Mouse (Mus musculus) frontal cortex, postnatal 14 days (tissue): ENCODE measurements around the gene E4f1.

ENCODE experiments used
- DNase-seq, 2 experiments: peaks; one replicate each; pipeline ENCODE4 v3.0.0; 2022; ENCODE audit warnings: low spot score in 2 of 2

E4f1 gene

DNA sequence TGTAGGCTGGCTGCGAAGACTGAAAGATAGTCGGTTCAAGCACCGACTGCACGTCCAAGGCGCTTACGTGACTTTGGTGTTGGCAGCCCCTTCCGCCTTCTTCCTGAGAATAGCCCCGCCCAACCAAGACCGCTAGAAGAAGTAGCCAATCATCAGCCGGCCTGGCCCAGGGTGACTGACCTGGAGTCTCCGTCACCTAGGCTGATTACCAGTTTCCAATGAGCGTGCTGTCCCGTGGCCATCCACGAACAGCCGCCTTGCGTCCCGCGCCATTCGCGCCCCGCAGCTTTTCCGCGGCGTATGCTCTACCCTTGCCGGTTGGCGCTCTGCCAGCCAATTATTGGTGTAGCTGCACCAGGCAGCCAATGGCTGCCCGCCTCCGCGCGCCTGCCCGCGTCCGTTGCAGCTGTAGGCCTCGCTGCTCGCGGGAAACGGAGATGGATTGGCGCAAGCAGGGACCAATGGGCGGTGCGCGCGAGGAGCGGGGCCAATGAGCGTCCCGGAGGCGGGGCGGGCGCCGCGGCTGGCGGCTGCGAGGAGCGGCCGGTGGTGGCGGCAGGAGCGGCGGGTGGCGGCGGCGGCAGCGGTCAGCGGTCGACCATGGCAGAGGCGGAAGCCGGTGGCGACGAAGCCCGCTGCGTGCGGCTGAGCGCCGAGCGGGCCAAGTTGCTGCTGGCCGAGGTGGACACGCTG, at the start of gene E4f1, which contains the start of gene Pgp:
TSS of gene E4f1 (minus strand) at position 404 of the 693 bp plus-strand sequence.
TSS of gene Pgp (plus strand) at position 483 of the 693 bp plus-strand sequence.
- peak; percentile 98 to 99 for DNase-seq

- DNase-seq = no peak
Measured at GRCm38 (mm10) chr17:24514270-24515257, 44.5 kb upstream of the E4f1 start.

DNA sequence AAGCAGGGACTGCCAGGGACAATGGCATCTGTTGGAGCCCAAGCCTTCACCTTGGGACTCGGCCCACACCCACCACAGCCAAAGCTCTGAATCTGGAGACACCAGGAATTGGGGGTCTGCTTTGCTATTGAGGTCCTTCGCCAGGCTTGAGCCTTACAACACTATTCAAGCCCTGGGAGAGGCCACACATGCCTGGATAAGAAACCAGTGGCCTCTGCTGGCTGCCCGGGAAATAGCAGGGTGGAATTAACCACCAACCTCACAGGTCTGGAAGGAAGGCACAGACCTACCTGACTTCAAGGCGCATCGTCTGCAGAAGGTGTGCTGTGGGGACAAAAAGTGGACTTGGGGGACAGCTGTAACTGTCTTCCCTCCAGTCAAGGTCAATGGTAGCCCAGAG, 43.5 kb upstream of the E4f1 start:
- DNase-seq = peak in 1 of 2 experiments; percentile 78

GRCm38 (mm10) chr17:24507806-24508460, 37.8 kb upstream of the E4f1 start:
- DNase-seq = no peak

- DNase-seq = no peak
Measured at GRCm38 (mm10) chr17:24507129-24507664, 37.1 kb upstream of the E4f1 start.

DNA sequence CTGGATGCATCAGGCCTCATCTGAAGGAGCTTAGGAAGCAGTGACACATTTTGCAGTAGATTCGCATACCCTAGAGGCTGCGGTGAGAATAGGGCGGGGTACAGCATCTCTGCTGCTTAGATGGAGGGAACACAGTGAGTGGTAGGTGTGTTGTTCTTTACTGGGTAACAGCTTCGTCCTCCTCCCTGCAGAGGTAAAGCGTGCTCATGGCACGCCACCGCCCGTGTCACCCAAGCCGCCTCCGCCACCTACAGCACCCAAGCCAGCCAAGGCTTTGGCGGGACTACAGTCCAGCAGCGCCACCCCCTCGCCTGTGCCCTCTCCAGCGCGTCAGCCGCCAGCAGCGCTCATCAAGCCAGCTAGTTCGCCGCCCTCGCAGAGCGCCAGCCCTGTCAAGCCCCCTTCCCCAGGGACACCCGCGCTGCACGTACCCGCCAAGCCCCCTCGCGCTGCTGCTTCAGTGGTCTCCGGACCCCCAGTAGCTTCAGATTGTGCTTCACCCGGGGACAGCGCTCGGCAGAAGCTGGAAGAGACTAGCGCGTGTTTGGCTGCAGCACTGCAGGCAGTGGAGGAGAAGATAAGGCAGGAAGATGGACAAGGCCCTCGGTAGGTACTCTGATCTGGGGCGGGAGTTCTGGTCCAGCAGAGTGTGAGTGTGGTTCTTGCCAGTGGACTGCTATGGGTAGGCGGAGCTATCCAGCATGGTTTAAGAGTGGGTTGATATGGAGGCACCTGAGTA, 36.4 kb upstream of the E4f1 start:
- DNase-seq = no peak

GRCm38 (mm10) chr17:24505286-24505955, 35.3 kb upstream of the E4f1 start:
- no peak for DNase-seq

DNA sequence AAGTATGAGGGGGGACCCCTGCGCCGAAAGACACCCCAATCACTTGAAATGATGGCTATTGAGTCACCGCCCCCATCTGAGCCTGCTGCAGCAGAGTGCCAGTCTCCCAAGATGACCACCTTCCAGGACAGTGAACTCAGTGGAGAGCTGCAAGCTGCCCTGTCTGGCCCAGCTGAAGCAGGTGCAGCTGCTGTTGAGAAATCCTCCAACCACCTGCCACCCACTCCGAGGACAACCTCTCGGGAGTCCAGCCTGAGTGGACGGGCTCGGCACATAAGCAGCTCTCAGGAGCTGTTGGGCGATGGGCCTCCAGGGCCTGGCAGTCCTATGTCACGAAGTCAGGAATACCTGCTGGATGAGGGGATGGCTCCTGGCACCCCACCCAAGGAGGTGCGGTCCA, 34.0 kb upstream of the E4f1 start:
- DNase-seq = no peak

- DNase-seq = no peak
Measured at GRCm38 (mm10) chr17:24502208-24502607, 32.1 kb upstream of the E4f1 start.

GRCm38 (mm10) chr17:24496026-24496425, 25.9 kb upstream of the E4f1 start:
- peak in 1 of 2 experiments; percentile 5 for DNase-seq

DNA sequence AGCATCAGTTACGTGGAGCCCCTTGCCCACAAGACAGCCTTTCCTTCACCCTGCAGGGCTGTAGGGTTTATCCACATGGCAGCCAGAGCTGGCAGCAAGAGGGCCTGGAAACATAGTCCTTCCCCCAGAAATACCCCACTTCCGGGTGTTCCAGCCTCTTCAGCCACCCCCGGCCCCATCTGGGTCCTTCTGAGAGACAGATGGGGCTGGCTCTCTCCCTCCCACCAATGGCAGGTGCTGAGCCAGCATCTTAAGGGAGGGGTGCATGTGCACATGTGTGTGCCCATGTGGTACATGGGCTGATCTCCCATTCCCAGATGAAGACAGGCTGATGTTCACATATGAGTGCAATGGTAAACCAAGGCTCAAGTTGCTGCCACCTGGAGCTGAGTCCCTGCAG, 25.3 kb upstream of the E4f1 start:
- peak in 1 of 2 experiments; percentile 46 for DNase-seq

DNA sequence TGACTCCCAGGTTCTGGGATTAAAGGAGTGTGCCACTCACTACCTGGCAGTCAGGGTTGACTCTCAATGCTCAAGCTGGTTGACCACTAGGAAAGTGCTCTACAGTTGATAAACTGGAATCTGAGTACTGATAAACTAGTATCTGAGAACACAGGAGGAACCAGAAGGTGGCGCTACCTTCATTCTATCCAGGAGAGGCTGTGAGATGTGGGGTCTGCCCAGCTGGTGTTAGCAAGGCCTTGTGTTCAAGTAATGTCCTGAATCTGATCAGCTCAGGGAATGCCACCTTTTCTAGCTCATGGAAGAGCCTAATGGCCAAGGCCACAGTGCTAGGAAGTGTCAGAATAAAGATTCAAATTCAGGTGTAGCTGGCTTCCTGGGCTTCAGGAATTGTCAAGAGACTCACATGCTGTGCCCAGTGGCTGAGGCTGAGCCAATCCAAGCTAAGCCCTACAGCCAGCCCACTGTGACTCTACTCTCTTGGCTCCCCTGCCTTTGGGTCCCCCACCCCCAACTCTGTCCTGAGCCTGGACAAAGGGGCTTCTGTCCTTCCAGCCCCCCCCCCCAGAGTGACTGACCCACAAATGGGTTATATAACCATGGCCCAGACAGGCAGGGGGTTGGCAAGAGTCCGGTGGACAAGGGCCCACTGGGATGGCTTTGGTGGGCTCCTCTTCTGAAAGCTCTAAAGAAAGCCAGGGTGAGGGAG, 24.7 kb upstream of the E4f1 start:
- DNase-seq = peak in 1 of 2 experiments; percentile 58

DNA sequence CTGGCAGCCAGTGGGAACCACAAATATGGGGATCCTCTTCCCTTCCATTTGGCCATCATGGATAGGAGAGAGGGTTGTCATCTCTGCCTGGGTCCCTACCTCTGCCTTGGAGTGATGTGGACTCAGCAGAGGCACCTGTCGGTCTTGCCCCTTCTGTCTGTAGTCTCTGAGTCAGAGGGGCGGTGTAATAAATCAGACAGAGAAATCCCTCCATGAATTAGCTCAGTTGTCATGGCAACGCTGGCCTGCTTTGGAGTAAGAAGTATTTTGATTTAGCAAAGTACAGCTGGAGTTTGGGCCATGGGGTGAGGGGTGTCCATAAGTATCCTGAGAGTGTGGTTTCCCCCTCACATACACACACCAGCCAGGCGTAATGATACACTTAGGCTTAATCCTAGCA, 20.3 kb upstream of the E4f1 start:
- no peak for DNase-seq

GRCm38 (mm10) chr17:24489265-24490030, 19.3 kb upstream of the E4f1 start:
- DNase-seq = no peak

- DNase-seq = no peak
Measured at GRCm38 (mm10) chr17:24488662-24489264, 18.6 kb upstream of the E4f1 start.

DNA sequence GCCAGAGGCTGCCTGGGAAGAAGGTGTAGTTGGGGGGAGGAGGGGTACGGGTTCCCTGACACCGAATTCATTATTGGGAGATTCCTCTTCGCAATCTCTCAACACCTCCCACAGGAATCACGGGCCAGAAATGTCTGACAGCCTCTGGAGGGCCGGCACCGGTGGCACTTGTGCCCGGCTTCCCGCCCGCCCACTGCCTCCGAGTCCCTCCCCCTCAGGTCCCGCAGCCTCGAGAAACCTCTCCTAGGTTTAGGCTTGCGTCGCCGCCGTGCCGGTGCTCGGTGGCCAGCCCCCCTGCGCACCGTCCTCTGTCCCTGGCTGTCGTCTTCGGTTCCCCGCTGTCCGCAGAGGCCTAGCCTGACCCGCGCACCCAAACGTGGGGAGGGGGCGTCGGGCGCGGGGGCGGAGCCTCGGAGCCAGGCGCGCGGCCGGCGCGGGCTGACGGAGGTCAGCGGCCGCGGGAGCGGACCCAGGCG, 18.1 kb upstream of the E4f1 start, which contains the start of gene Caskin1:
TSS of gene Caskin1 (plus strand) at position 416 of the 476 bp plus-strand sequence.
- DNase-seq = no peak

GRCm38 (mm10) chr17:24485090-24485860, 15.2 kb upstream of the E4f1 start:
- DNase-seq = no peak

DNA sequence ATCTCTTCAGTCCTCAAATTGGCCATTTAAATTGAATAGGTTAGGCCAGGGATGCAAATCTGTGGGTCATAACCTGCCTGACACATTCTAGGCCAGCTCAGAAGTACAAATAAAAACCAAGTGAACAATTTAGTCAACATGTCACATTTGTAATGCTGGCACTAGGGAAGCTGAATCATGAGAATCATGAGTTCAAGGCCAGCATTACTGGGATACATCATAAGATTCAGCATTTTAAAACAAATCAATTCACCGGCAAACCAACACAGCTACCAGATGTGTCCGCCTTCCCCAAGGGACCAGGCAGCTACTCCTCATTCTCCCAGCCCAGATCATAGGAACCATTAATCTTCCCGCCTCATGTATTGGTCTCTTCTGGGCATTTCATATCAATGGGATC, 13.4 kb upstream of the E4f1 start:
- DNase-seq = no peak
